Mouse (Mus musculus) left cerebral cortex, postnatal 10 days (tissue): ENCODE data around the gene Themis. TPM values are rescaled to one million over a fixed set of nuclear protein-coding genes. Genes with fewer than 3 reads are reported as not detected.

Experiments
- DNase-seq, 2 experiments: peaks; one replicate each; pipeline ENCODE4 v3.0.0; 2021 to 2022; ENCODE audit warnings: low spot score in 2 of 2, mixed read lengths in 1 of 2; ENCODE audit errors: extremely low spot score in 1 of 2
- intact Hi-C: fragments of 180-260 bp; cut with DNase I; formaldehyde crosslinking; loops from one replicate; pipeline ENCODE4 v1.15.1; 2025
- total RNA-seq, 2 experiments: library from RNA; stranded (reverse); gene quantifications; 2 replicates each; pipeline ENCODE4 v1.2.3; 2021

Themis gene
- total RNA-seq = under 1 TPM; 0.06 to 0.63 TPM

DNA sequence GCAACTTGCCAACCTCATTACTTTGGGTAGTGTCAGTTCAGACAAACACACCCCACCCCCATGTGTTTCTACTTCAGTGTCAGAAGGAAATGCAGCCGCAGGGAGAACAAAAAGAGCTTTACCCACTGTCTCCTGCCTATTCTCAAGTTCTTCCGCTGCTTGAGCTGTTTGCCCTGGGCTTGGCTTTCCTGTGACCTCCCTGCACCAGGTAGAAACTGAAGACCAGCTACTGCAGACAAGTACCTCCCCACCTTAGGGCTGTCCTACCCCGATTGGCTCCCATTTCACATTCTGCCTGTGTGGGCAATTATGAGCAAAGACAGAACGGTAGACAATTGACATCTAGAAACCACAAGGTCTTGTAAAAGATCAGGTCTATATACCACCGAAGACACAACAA, at the start of gene Themis:
TSS of gene Themis (plus strand) at position 100 of the 400 bp plus-strand sequence.
- intact Hi-C loops = no loop called here
- no peak for DNase-seq

DNA sequence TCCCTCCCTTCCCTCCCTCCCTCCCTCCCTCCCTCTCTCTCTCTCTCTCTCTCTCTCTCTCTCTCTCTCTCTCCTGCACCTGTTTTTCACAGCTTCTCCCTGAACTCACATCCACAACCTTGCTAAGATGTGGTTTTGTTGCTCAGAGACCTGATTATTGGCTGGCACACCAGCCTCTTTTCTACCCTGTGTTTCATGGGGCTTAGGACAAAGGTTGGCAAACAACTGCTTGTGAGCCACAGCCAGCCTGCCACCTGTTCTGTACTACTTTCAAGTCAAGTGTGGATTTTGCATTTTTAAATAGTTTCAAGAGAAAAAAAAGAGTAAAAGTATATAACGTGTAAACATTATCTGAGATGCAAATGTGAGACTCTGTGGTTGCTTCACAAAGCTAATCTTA, 48.7 kb upstream of the Themis start:
- intact Hi-C loops = no loop called here
- DNase-seq = no peak

DNA sequence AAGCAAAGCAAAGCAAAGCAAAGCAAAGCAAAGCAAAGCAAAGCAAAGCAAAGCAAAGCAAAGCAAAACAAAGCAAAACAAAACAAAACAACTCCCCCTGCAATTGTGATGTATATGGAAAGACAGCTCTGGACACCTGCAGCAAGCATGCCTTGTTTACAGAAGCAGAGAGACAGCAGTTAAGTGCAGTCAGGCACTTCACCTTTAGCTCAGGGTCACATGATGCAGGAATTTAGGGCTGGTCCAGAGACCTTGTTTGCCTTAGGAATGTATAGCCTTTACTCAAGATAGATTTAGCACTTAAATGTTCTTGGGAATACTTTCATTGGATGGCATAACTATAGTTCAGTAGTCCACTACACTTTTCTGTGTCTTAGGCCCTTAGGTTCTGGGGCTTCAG, 32.1 kb upstream of the Themis start:
- DNase-seq = no peak
- intact Hi-C loops = no loop called here

DNA sequence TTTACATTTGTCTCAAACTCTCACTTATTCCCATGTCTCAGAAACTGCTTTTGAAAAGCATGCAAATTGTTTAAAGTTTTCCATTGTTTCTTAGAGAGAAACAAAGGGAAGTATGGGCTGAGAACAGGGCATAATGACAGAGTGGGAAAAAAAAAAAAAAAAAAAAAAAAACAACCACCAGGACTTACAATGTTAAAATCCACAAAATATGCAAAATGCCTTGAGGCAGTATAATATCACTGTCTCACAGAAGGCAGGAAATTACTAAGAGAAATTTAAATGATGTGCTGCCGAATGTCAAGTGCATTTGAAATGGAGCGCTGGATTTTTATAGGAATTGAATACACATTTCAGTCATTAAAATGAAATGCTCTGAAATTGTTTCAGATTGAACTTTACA, 26.3 kb upstream of the Themis start:
- intact Hi-C loops = no loop called here
- DNase-seq = no peak

- intact Hi-C loops = no loop called here
These were observed 20.3 kb upstream of the Themis start for GRCm38 (mm10) chr10:28647855-28648254.

GRCm38 (mm10) chr10:28649109-28649899, 18.9 kb upstream of the Themis start:
- DNase-seq = no peak
- intact Hi-C loops = no loop called here

More at GRCm38 (mm10) chr10:28647855-28648254, 20.3 kb upstream of the Themis start:
- DNase-seq = no peak

GRCm38 (mm10) chr10:28649900-28650160, 18.3 kb upstream of the Themis start:
- intact Hi-C loops = no loop called here
- no peak for DNase-seq

DNA sequence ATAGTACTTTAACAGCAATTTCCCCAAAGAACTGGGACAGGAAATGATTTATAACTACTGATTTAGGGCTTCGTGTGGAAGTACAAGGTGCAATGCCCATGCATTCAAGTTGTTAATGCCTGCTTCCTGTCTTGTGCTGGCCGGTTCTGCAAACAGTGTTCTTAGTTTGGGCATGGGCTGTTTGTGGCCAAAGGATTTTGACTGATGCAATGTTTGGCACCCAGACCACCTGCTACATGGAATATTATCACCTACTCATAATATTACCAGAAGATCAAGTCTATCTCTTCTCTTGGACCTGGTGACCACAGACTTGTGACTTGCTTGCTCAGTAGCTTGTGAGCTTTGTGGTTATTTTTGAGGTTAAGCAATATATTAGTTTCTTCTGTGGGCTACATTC, 16.2 kb upstream of the Themis start:
- intact Hi-C loops = no loop called here
- no peak for DNase-seq

GRCm38 (mm10) chr10:28654733-28655132, 13.4 kb upstream of the Themis start:
- intact Hi-C loops = no loop called here
- DNase-seq = no peak

- DNase-seq = peak in 1 of 2 experiments; percentile 13
- intact Hi-C loops = no loop called here
These were observed 3.0 kb upstream of the Themis start for GRCm38 (mm10) chr10:28665141-28665540.

GRCm38 (mm10) chr10:28673931-28674330, 5.8 kb downstream of the Themis start:
- no peak for DNase-seq
- intact Hi-C loops = no loop called here

DNA sequence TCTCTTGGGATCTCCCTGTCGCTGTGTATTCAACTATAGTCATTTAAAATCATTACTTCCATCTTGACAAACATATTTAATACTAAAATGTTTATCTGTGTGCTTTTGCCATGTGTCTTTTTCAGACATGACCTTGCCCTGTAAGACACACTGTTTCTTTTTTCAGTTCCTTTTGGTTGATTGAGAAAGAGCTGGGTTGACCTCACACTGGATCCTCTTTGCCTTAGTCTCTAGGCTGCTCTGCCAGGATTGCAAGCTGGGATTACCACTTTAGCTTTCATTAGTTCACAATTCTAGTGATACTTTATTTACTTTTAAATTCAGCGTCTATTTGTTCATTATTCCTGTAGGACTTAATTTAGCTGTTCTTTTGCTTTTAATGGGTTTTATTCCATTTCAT, 7.2 kb downstream of the Themis start:
- no peak for DNase-seq

DNA sequence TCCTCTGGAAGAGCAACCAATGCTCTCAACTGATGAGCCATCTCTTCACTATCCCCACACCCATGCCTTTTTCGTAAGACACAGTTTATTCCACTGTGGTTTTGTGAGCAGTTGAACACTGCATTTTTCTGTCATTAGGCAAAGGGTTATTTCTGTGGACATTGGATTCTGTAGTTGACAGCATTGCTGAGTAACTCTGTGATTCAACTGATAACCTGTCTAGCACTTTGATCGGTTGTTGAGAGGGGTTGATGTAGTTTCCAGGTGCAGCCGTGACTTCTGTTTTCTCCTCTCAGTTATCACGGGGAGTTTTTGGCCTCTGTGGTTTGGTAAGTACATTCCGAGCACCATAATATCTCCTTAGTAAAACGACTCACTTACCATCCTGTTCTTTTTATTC, 26.8 kb downstream of the Themis start:
- no peak for DNase-seq
- intact Hi-C loops = no loop called here

More for the DNA sequence above, 7.2 kb downstream of the Themis start:
- intact Hi-C loops = no loop called here

- intact Hi-C loops = no loop called here
- DNase-seq = no peak
These were observed 27.9 kb downstream of the Themis start for GRCm38 (mm10) chr10:28696032-28696431.

- intact Hi-C loops = no loop called here
- no peak for DNase-seq
These were observed 30.0 kb downstream of the Themis start for GRCm38 (mm10) chr10:28698175-28698574.

DNA sequence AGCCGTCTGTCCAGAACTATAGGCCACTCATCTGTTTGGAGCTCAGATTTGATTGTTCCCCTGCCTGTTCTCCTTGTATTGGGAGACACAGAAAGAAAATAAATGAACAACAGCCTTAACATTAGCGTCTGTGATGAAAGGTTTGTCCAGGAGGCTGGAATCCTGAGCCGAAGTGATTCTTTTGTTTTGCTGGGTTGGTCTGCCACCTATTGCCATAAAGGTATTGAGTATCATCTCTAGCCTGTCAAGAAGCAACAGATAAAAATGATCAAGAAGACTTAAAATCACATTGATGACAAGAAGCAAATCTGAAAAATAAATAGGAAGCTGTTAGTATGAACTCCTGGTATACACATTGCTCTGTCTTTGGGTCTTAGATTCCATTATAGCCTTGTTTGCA, 53.7 kb downstream of the Themis start:
- intact Hi-C loops = no loop called here
- DNase-seq = no peak

GRCm38 (mm10) chr10:28723266-28723665, 55.1 kb downstream of the Themis start:
- no peak for DNase-seq
- intact Hi-C loops = no loop called here

GRCm38 (mm10) chr10:28730122-28730521, 62.0 kb downstream of the Themis start:
- intact Hi-C loops = loop anchor here (5.0 kb wide), 1 partner anchor 243 kb away; no protein-coding TSS in a partner anchor

DNA sequence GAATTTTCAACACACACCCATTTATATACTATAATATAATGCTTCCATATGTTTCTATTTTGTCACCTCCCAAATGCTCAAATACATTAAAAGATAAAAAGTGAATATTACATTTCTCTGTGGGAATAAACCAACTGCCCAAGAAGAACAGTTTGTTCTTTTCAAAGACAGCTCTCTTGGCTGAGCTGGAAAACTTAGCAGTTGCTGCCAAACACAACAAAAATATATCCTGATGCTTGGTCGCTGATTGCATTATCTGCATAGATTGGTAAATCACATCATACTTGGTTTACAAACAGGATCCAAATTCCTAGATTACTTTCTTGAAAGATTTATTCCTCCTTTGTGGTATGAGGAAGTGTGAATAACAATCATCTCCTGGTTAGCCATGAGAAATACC, 69.8 kb downstream of the Themis start:
- DNase-seq = no peak
- intact Hi-C loops = no loop called here

More at GRCm38 (mm10) chr10:28730122-28730521, 62.0 kb downstream of the Themis start:
- DNase-seq = peak in 1 of 2 experiments; percentile 13

GRCm38 (mm10) chr10:28746426-28746825, 78.3 kb downstream of the Themis start:
- intact Hi-C loops = no loop called here
- no peak for DNase-seq

GRCm38 (mm10) chr10:28753321-28753720, 85.2 kb downstream of the Themis start:
- no peak for DNase-seq
- intact Hi-C loops = no loop called here
